Mouse (Mus musculus) stomach, postnatal 0 days (tissue): ENCODE measurements around the gene Meis1.

ENCODE experiments used
- CTCF ChIP-seq: IDR thresholded peaks from 2 replicates; pipeline ENCODE4 v1.5.1; 2016; ENCODE audit warnings: antibody characterized with exemption, low read depth, mild to moderate bottlenecking, moderate library complexity
- EP300 ChIP-seq: optimal IDR thresholded peaks from 2 replicates; pipeline ENCODE3; 2016; ENCODE audit warnings: antibody characterized with exemption

- TF ChIP-seq CTCF (no peak), EP300 (no peak)
These were observed 139.3 kb downstream of the Meis1 start for GRCm38 (mm10) chr11:18879456-18879818.
